Mouse (Mus musculus) embryo, embryonic 11.5 days (tissue): Measurements from ENCODE around the gene Pbp2.

ENCODE experiments used
- DNase-seq: peaks from one replicate; pipeline ENCODE4 v3.0.0-alpha.2; 2012; ENCODE audit warnings: low read depth, low spot score

The Pbp2 gene

DNA sequence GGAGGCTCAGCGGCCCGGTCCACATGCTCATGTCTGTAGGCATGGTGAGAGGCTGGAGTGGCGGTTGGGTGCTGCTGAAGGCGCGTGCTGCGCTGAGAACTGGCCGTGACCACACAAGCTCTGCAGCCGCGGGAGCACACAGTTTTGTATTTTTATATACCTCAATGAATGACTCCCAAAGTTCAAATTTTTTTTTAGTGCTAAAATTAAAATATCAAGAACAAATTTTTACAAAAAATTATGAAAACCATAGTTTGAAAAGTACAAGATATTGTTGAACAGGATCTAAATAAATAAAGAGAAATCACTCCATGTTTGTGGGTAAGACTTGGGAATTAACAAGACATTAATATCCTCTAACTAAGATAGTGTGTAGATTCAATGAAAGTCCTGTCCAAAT lies at the start of gene Pbp2:
TSS of gene Pbp2 (minus strand) at position 101 of the 400 bp plus-strand sequence.
- no peak for DNase-seq

DNA sequence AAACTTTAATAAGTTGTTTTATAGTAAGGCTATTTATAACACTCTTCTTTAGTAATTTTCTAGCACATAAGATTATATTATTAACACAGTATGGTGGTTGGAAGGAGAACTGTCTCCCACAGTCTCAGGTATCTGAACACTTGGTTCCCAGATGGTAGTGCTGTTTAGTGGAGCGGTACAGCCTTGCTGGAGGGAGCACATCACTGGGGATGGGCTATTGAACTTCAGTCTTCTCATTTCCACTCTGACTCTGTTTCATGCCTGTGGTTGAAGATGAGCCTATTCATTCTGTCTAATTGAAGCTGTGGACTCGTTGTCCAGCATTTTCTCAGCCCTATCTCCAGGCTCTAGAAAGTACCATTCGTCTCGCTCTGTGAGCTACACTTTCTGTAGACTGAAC lies 44.7 kb upstream of the Pbp2 start:
- DNase-seq: no peak

GRCm38 (mm10) chr6:135352537-135352936 lies 42.3 kb upstream of the Pbp2 start:
- no peak for DNase-seq

DNA sequence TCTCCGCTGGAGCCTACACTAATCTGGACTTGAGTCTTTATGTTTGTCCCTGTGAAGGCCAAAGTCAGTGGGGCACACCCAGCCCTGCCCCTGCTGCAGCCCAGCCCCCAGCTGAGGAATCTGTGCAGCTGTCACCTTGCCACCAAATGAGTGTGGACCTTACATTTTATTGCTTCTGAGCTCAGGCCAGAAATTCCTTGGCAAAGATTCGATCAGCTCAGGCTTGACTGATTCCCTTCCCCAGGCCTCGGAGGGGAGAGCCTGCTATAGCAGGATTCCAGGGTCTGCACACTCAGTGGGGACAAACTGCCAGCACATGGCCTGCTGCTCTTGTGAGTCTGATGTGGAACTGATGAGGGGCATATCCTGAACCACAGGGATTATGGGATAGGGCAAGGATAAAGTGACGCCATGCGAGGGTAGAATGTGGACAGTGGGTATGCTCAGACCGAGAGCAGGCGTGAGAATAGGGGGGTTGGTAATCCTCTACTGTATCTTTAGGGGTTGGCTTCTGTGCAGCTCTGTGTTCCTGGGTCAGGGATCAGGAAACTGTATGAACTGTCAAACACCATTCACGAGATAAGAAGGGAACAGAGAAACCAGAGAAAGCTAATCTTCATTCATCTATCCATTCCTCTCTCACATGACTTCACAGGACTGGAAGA lies 41.6 kb upstream of the Pbp2 start:
- no peak for DNase-seq

DNA sequence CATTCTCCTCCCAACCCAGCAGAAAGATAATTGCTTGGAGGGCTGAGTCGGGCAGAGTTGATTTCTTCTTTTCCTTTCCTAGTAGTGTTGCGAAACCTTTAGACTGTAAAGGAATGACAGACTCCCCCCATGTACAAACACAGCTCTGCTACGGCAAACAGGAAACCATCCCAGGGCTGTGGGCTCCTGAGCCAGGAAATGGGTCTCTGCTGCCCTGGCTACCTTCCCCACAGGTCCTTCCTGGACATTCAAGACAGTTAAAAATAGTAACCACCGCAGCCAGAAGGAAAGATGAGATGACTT lies 30.8 kb upstream of the Pbp2 start:
- no peak for DNase-seq

DNA sequence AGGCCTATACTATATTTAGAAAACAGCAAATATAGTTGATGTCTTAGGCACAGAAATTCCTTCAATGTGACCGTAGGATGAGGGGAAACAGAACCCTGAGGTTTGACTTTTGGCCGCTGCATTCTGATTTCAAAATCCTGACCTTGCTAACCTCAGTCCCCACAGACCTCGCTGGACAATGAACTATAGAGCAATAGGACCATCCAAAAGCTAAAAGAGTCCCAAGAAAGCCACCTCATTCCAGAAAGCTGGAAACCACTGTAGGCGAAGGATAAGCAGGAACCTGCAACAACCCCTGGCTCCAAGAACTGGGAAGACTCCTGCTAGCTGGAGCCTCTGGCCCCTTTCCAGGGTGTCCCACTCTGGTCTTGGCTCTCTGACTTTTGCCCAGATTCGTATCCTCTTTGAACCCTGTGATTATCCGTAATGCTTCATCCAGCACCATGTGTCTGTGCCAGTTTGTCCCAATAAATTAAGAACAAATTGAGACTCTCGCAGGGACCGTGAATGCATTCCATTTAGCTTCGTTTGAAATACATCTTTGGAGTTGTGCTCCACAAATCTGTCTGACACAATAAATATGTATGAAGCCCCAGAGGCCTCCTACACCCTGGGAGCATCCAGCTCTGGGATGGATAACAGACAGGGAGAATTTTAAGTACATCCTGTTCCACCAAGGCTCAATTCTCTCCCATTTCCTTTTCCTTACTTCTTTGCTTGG lies 30.3 kb upstream of the Pbp2 start:
- no peak for DNase-seq

DNA sequence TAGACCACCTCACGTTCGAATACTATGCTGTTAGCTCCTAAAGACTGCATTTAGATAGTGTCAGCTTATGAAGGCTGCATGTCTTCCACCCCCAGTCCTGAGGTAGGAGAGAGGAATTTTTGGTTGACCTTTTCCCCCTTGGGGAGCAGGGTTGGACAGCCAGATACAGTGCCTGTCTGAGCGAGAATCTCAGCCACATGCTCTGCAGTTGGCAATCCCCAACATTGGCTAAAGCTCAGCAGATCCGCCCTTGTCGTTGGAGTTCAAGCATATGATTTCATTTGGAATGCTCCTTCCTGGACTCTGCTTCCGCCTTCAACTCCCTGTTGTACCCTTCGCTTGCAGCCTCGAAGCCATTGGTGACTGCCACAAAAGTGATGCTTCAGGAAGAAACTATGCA lies 26.2 kb upstream of the Pbp2 start:
- DNase-seq: no peak

GRCm38 (mm10) chr6:135333994-135334651 lies 23.9 kb upstream of the Pbp2 start:
- DNase-seq: peak; percentile 37

DNA sequence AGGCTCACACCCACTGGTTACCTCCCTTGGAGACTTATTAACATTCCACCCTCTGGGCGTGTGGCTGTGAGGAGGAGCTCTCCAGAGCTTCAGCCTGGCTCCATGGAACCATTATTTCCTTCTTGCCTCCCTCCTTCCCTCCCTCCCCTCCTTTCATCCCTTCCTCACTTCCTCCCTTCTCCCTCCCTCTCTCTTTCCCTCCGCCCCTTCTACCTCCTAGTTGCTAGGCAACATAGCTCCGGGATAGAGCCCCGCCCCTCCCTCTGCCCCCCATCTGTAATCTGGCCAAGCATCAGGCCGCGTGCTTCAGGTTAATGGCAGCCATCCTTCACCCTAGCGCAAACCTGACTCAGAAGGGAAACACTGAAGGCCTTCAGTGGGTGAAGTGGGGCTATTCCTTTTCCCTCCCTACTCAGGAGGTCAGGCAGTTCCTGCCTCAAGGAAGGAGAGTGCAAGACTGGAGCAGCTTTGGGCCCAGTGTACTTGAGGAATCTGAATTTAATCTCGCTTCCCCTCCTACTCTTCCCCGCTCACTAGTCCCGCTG lies 22.6 kb upstream of the Pbp2 start:
- DNase-seq: peak; percentile 45

DNA sequence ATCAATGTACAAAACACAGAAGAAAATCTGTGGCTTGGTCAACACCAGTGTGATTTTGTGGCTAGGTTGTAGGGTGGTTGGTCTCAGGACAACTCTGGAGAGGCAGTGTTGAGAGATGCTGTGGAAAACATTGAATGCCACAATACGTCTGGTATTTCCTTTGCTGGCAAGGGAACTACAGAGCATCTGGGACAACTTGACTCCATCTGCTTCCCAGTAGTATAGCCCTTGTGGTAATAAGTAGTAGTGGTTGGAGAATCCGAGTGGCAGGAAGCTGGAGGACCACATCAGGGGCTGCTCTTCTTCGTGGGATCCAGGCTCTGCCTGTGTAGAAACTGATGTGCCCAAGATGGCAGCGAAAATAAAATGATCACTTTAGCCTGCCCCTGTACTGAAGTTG lies 21.7 kb upstream of the Pbp2 start:
- DNase-seq: no peak

- DNase-seq: no peak
Measured at GRCm38 (mm10) chr6:135326847-135327246, 16.6 kb upstream of the Pbp2 start.

DNA sequence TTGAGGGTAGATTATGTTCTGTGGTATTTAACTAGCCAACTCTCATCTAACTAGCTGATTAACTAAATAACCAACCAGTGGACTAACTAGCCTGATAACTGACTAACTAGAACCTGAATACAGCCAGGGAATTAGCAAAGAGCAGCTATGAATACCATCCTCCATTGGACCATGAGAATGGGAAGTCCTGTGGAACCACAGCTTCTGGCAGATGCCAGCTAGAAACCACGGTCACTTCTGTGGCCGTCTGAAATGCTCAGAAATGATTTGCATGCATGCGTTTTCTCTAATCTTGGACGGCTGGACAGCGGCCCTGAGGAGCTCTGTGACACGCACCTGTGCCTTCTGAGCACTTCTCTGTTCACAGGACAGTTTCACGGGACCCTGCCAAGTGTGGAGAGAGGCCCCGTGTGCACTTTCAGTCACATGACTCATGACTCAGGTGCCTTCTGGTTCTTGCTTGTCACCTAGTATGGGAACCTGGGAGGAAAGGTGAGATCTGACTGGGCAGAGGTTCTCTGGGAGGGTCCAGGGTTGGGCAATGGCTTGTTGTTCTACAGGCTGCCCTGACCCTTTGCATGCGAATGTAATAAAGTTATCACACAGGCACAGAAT lies 14.6 kb upstream of the Pbp2 start:
- no peak for DNase-seq

DNA sequence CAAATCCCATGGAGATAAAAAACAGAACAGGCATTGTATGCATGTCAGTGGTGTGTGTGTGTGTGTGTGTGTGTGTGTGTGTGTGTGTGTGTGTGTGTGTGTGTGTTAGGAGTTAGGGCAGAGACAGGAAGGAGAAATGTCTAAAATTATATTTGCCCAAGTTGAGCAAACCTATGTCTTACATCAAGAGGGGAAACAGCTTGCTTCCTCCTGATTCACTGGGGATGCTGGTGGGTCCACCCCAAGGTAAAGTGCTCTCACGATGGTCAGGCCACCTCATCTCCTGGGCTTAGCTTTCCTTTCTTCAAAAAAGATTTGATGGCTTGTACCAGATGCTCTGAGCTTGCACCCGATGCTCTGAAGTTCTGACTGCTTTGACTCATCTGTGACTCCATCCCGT lies 13.9 kb upstream of the Pbp2 start:
- no peak for DNase-seq

DNA sequence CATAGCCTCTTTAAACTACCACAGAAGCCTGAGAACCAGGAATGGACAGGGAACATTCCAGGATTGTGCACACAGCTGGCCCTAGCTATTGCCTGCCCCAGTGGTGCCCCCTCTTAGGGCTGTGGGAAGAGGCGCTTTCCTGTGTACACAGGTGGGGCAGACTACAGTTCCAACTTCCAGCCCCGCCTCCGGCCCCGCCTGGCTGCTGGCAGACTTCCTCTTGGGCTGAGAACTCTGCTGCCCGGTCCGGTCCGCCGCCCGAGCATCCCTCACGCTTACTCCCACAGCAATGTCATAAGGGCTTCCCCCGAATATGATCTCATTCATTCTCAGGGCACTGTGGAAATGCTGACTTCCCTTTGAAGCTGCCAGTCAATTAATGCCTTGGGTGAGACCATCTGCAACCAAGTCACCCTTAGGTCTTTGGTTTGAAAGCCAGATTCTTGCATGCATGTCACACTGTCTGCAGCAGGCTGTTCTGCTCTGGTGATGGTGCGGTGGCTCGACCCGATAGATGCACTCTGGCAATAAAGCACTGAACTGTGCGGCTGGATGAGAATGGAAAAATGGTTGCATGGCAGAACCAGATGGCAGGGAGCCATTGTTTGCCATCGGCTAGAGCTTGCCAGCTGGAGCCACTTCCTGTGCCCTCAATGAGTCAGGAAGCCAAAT lies 13.2 kb upstream of the Pbp2 start:
- no peak for DNase-seq

DNA sequence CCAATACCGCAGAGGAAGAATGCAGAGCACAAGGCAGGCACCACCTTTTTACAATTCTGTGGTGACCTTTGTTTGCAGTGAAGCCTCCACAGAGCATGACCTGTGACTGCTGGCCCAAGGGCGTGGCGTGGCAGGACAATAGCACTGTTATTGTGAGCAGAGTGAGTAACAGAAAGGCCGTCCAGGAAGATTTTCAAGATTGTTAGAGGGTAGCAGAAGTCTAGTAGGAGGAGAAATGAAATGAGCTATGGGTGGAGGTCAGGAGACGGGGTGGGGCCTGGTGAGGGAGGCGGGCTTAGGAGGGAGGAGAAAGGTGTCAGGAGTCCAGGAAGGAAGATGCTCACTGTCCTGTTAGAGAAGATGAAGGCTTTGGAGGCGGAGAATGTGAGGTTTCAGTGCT lies 12.5 kb upstream of the Pbp2 start:
- DNase-seq: no peak

DNA sequence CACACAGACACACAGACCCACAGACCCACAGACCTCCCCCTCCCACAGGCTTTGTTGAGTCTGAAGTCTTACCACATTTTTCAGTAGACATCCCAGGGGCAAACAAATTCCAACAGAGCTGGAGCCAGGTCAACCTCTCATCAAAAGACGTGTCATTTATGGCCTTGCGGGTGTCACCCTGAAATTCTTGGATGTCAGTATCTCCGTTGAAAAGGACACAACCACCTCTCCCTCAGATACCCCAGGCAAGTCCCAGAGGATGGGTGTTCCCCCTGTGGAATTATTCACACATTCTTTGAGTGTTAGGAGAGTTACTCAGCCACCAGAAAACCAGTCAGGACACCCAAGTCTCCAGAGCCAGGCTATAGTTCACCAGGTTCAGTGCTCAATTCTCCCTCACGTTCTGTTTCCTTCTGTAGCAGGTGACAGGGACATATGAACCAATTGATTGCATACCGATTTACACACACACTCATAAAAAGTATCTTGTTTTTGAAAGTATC lies 9.3 kb upstream of the Pbp2 start:
- no peak for DNase-seq

- no peak for DNase-seq
Measured at GRCm38 (mm10) chr6:135316141-135316540, 5.9 kb upstream of the Pbp2 start.

DNA sequence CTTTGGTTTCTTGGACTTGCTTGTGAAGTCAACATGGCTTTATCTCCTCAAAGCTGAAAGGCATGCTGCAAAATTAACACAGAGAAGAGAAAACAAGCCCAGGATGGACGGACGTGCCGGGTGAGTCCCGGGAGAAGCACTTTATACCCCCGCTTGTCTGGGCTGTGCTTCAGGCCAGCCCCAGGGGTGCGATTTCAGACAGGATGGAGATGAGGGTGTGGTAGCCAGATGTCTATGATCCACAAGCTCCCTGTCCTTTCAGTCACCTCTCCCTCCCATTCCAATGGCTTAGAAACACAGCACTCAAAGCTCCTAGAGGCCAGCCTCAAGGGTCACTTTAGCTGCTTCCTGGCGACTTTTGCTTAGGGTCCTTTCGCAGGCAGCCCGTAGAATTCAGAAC lies 3.8 kb upstream of the Pbp2 start:
- no peak for DNase-seq

GRCm38 (mm10) chr6:135312038-135312437 lies 1.8 kb upstream of the Pbp2 start:
- DNase-seq: no peak

GRCm38 (mm10) chr6:135304576-135305260 lies 5.5 kb downstream of the Pbp2 start:
- no peak for DNase-seq
